Mouse (Mus musculus) hindlimb bud, embryonic 11.5 days (tissue): ENCODE data around the gene Rab5b.
"Not testable (repeated sequence)": the region's sequence is repeated elsewhere in the genome, so short reads cannot be mapped to it uniquely, and the experiment has no call there.

Experiments
- DNase-seq: peaks from one replicate; pipeline ENCODE4 v3.0.0-alpha.2; 2012; ENCODE audit warnings: low read depth, low spot score; ENCODE audit errors: extremely low spot score

Rab5b gene

DNA sequence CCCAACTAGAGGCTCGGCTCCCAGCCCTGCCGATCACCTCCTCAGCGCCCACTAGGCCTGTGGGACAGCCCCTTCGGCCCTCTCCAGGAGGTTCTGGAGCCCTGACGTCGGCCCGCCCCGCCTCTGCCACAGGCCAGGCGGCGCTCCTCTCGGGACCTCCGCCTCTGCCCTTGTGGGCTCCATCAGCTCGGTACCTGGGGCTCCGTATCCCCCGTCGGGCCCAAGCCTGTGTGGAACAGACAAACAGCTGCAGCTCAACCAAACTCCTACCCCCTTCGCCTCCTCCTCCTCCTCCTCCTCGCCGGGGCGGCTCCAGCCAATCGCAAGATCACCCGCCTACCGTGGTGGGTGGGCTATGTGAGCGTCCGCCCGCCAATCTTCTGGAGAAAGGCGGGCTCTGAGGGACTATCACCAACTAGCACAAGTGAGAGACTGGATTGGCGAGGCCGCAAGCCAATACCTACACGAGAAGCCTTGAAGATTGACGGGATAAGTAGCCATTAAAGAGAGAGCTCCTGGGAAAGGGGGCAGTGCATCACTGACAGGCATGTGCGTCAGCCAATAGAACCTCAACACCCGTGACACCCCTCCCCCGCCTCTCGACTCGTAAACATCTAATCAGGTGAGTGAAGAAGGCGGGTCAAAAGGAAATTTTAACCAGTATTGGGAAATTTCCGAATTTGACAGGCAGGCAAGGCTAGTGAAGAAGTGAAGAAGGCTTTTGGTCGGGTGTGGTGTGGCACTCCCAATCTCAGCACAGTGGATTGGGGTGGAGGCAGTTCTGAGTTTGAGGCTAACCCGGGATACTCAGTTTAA, at the start of gene Rab5b:
Gene Rab5b (minus strand): TSS at position 273 of the 816 bp plus-strand sequence.
- peak; percentile 97 for DNase-seq

DNA sequence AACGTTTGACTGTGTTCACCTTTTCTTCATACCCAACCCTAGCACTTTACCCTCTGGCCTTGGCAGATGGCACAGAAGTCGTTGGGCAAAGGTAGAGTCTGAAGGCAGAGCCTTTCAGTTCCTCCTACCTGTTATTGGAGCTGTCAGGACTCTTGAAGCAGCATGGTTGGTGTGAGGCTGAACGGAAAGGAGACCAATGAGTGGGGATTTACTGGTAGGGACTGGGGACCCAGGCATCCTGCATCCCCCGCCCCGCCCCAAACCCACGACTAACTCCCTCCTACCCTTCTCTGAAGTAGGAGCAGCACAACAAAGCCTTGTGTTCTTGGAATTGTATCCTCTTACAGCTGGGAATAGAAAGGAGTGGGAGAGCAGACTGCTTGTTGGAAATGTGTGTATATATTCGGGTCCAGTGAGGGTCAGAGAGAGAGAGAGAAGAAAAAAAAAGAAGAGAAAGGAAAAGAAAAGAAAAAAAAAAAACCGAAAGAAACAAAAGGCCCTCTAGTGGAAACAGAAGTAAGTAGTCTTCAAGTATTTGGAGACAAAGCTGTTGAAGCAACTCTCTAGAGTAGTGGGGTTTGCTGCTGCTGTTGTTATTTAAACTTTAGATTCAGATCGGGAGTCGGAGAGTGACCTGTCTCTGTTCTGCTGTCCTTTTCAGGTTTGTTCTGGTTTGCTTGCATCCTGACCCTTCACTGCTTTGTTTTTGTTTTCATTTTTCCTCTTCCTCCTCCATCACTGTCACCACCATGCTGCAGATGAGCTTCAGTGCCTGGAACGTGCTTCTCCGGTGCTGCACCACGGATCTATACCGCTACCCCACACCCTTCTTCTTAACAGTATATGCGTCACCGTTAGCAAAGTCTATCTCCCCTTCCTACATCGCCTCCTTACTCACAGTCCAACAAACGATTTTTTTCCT, 48.9 kb upstream of the Rab5b start, which contains the start of gene Dgka:
Gene Dgka (minus strand): TSS at position 176 of the 922 bp plus-strand sequence.
- DNase-seq, result no peak

DNA sequence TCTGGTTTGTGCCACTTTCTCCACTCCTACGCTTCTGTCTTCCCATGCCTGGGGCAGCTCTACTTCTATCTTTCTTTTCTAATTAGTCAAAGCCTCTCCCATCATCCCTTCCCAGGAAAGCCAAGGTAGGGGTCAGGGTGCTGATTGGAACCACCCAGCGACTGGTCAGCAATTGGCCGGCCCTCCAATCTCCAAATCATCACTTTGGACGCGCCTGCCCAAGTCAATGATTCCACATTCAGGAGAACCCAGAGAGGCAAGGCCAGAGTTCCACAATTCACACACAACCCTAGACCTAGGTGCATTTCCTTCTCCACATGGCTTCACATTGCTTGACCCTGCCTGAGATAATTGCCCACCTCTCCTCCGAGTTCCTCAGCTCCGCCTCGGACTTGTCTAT, 48.1 kb upstream of the Rab5b start:
- DNase-seq, result no peak

DNA sequence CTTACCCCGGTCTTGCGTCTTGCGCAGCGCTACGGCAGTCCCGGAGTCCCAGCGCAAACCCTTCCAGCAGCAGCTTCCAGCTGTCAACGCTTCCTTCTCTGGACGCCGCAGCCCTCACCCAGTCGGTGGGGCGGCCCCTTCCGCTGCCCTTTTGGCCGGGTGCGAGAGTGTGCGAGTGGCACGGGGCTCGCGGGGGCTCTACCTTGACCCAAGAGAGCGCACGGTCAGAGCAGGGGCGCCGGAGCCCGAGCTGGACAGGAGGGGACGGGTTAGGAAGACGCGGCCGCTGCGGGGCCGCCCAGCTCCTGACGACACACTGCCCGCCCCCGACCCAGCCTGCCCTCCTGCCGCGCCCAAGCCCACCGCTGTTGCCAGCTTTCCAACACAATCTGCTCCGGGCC, 47.7 kb upstream of the Rab5b start:
- DNase-seq, result no peak

DNA sequence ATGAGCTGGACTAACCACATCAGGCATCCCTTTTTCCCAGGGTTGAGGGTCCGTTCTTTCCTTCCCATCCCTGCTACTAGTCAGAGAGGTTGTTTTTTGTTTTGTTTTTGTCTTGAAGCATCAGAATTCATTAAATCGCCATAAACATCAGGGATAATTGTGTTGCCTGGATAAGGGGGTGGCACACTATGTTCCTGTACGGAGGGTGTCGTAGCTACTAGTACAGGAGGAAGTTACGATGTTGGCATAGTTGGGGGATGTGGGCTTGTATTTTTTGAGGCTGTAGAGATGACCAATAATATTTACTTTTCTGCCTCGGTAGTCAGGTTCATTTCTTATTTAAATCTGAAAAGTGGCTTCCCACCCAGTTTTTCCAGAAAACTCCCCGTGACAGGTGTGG, 47.2 kb upstream of the Rab5b start:
- no peak for DNase-seq

GRCm38 (mm10) chr10:128742616-128743015, 46.6 kb upstream of the Rab5b start:
- DNase-seq, result no peak

DNA sequence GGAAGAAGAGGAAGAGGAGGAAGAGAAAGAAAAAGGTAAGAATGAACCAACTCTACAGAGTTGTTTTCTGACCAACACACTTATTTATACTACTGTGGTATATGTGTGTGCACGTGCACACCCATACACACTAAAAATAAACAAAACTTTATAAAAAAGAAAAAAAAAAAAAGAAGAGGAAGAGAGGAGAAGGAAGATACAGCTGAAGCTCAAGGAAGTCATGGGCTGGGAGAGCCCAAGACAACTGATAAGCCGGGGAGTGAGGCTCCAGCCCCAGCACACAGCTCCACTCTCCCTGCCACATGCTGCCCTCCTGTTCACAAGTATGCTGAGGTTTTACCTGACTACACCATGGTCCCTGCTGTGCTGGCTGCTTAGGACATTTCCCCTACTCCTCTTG, 44.2 kb upstream of the Rab5b start:
- DNase-seq, result no peak

GRCm38 (mm10) chr10:128737435-128737834, 41.4 kb upstream of the Rab5b start:
- no peak for DNase-seq

- DNase-seq, result no peak
Measured at GRCm38 (mm10) chr10:128731992-128732391, 35.9 kb upstream of the Rab5b start.

DNA sequence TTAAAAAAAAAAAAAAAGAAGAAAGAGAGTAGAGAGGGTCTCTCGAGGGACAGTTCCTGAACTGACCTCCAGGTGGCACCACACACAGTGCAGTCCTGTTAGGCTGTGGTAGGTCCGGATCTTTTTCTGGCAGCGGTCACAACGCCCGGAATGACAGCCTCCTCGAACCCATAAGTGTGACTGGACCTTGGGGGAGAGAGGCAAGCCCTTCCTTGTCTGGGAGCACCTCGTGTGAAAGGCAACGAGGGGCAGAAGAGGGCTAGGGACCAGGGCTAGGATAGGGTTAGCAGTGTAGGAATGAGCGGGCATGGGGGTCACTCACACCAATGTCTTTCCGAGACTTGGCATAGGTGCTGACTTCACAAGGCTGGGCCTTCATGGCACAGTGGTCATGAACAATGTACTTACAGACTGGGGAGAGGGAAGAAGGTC, 35.0 kb upstream of the Rab5b start:
- DNase-seq, result no peak

- no peak for DNase-seq
Measured at GRCm38 (mm10) chr10:128728059-128728458, 32.0 kb upstream of the Rab5b start.

GRCm38 (mm10) chr10:128725466-128725865, 29.4 kb upstream of the Rab5b start:
- DNase-seq, result not testable (repeated sequence)

GRCm38 (mm10) chr10:128715559-128716537, 19.8 kb upstream of the Rab5b start:
- no peak for DNase-seq

DNA sequence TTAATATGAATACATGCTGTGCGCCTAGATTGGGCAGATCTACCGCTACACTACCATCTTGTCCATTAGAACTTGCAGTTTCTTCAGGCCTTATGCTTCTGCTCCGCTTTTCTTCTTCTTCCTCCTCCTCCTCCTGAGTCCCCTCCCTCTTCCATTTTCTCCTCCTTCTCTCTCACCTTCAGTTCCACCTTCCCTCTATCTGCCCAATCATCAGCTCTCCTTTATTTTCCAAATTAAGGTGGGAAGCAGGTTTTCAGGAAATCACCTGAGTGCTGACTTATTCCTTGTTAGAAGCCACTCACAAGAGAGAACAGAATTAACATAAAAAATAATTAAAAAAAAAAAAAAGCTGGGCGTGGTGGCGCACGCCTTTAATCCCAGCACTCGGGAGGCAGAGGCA, 15.3 kb upstream of the Rab5b start:
- DNase-seq, result not testable (repeated sequence)

- no peak for DNase-seq
Measured at GRCm38 (mm10) chr10:128705317-128705693, 9.2 kb upstream of the Rab5b start.

DNA sequence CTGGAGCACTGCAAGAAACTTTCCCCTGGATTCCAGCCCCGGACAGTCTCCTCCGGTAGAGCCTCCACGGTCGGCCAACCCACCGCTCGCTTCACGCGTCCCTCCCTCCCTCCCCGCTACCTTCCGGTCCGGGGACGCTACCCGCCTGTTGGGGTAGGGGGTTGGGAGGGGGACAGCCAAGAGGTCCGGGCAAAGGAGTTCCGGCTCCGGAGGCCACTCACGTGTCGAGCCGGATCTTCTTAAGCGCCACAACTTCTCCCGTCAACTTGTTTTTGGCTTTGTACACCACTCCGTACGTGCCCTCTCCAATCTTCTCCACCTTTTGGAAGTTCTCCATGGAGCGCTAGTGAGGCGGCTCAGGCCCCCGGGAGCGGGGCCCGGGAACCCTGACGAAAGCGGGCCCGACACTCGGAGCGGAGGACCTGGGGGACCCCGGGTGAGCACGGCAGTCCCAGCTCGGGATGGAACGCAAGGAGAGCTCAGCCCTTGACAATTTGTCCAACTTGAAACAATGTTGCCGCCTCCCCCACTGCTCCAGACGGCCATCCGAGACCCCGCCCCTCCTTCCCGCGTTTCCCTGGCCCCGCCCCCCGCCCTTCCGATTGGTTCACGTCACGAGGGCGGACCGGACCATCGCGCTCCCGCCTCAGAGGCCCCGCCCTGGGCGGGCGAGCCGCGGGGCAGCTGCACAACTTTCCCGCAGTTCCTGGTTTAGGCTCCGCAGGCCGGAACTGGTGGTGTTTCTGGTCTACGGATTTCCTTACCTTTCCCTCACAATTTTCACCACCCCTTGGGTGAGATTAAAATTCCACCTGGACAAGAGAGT, 8.6 kb upstream of the Rab5b start, which contains the start of gene Cdk2:
Gene Cdk2 (minus strand): TSS at position 541 of the 826 bp plus-strand sequence.
- DNase-seq, result peak; percentile 67

DNA sequence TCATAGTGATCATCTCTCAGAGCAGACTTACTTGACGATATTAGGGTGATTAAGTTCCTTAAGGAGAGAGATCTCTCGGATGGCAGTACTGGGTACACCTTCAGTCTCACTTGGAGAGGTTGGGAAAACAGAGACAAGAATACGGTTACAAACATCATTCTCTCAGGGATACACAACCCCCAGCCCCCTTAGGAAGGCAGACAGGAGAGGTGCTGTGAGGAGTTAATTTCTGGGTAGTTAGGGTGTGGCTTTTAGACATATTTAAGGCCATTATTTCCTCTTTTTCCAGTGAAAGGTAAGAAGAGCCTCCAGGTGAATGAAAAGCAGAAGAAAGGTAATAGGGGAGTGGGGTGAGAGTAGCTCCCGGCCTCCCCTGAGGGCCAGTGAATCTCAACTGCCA, 7.8 kb upstream of the Rab5b start, which contains the start of gene Pmel:
Gene Pmel (plus strand): TSS at position 301 of the 400 bp plus-strand sequence.
- DNase-seq, result no peak

GRCm38 (mm10) chr10:128702328-128703007, 6.4 kb upstream of the Rab5b start:
- no peak for DNase-seq

GRCm38 (mm10) chr10:128700712-128701111, 4.6 kb upstream of the Rab5b start:
- no peak for DNase-seq
